Mouse (Mus musculus) 3T3-L1 (cell line): ENCODE measurements around the gene Wbp4.
"Not testable (repeated sequence)": the region's sequence is repeated elsewhere in the genome, so short reads cannot be mapped to it uniquely, and the experiment has no call there.

Experiments used
- DNase-seq: peaks from one replicate; pipeline ENCODE4 v3.0.0-alpha.2; 2015; ENCODE audit warnings: low read depth, low spot score

The Wbp4 gene

GRCm38 (mm10) chr14:79460401-79460800, 20.9 kb downstream of the Wbp4 start:
- DNase-seq, result no peak

- DNase-seq, result not testable (repeated sequence)
These were observed 28.8 kb downstream of the Wbp4 start for GRCm38 (mm10) chr14:79452591-79452934.

- DNase-seq, result peak; percentile 33
These were observed 29.4 kb downstream of the Wbp4 start, which contains the start of gene Kbtbd6 for GRCm38 (mm10) chr14:79451681-79452590. Gene Kbtbd6, plus strand, starts transcription at chr14:79451835.

- DNase-seq, result no peak
These were observed 36.2 kb downstream of the Wbp4 start for GRCm38 (mm10) chr14:79445055-79445620.

- DNase-seq, result no peak
These were observed 36.7 kb downstream of the Wbp4 start for GRCm38 (mm10) chr14:79444601-79445000.

- no peak for DNase-seq
These were observed 39.9 kb downstream of the Wbp4 start for GRCm38 (mm10) chr14:79441441-79441840.

GRCm38 (mm10) chr14:79440655-79441054, 40.7 kb downstream of the Wbp4 start:
- no peak for DNase-seq

GRCm38 (mm10) chr14:79434068-79434467, 47.3 kb downstream of the Wbp4 start:
- no peak for DNase-seq

GRCm38 (mm10) chr14:79426730-79427365, 54.5 kb downstream of the Wbp4 start:
- DNase-seq, result not testable (repeated sequence)

- peak; percentile 75 for DNase-seq
These were observed 55.2 kb downstream of the Wbp4 start, which contains the start of gene Kbtbd7 for GRCm38 (mm10) chr14:79425979-79426729. Gene Kbtbd7, plus strand, starts transcription at chr14:79426511.

GRCm38 (mm10) chr14:79420083-79420685, 61.1 kb downstream of the Wbp4 start:
- DNase-seq, result no peak

- DNase-seq, result no peak
These were observed 68.2 kb downstream of the Wbp4 start for GRCm38 (mm10) chr14:79413121-79413520.

- DNase-seq, result peak; percentile 18
These were observed 70.7 kb downstream of the Wbp4 start for GRCm38 (mm10) chr14:79410662-79411061.
